Mouse (Mus musculus) ZHBTc4 (cell line): ENCODE data around the gene Lgals2.

ENCODE experiments used
- DNase-seq: peaks from one replicate; pipeline ENCODE4 v3.0.0-alpha.2; 2011; ENCODE audit warnings: low read depth, low spot score

Lgals2 gene

GRCm38 (mm10) chr15:78843581-78844469 lies 11.5 kb downstream of the Lgals2 start:
- DNase-seq, result no peak

GRCm38 (mm10) chr15:78842371-78843163 lies 12.8 kb downstream of the Lgals2 start, which contains the start of gene Cdc42ep1:
Gene Cdc42ep1 (plus strand): TSS chr15:78842624.
- peak; percentile 43 for DNase-seq

- no peak for DNase-seq
These were observed 14.1 kb downstream of the Lgals2 start for GRCm38 (mm10) chr15:78841161-78841790.

- DNase-seq, result no peak
These were observed 14.6 kb downstream of the Lgals2 start for GRCm38 (mm10) chr15:78840751-78841150.

GRCm38 (mm10) chr15:78840241-78840640 lies 15.1 kb downstream of the Lgals2 start:
- no peak for DNase-seq

GRCm38 (mm10) chr15:78839744-78840143 lies 15.6 kb downstream of the Lgals2 start:
- no peak for DNase-seq

- no peak for DNase-seq
These were observed 19.2 kb downstream of the Lgals2 start for GRCm38 (mm10) chr15:78836086-78836621.

- no peak for DNase-seq
These were observed 19.9 kb downstream of the Lgals2 start for GRCm38 (mm10) chr15:78835200-78836085.

GRCm38 (mm10) chr15:78834233-78835005 lies 20.9 kb downstream of the Lgals2 start:
- no peak for DNase-seq

- peak; percentile 72 for DNase-seq
These were observed 21.7 kb downstream of the Lgals2 start for GRCm38 (mm10) chr15:78833582-78833981.

GRCm38 (mm10) chr15:78832701-78833123 lies 22.6 kb downstream of the Lgals2 start:
- no peak for DNase-seq

- no peak for DNase-seq
These were observed 23.3 kb downstream of the Lgals2 start for GRCm38 (mm10) chr15:78831720-78832657.

- no peak for DNase-seq
These were observed 24.3 kb downstream of the Lgals2 start for GRCm38 (mm10) chr15:78830742-78831719.

- no peak for DNase-seq
These were observed 25.7 kb downstream of the Lgals2 start for GRCm38 (mm10) chr15:78829636-78830035.

GRCm38 (mm10) chr15:78828315-78828714 lies 27.0 kb downstream of the Lgals2 start:
- DNase-seq, result no peak

- peak; percentile 91 for DNase-seq
These were observed 28.8 kb downstream of the Lgals2 start for GRCm38 (mm10) chr15:78826213-78827204.
